Mouse (Mus musculus) kidney, embryonic 14.5 days (tissue): ENCODE data around the gene Grap. TPM values are rescaled to one million over a fixed set of nuclear protein-coding genes. Genes with fewer than 3 reads are reported as not detected.
"Not testable (repeated sequence)": the region's sequence is repeated elsewhere in the genome, so short reads cannot be mapped to it uniquely, and the experiment has no call there.

ENCODE experiments used
- ATAC-seq: fragments of 200-750 bp; cut with Nextera tagmentation; 2 replicates; pipeline ENCODE4 v1.8.0; 2017; ENCODE audit warnings: moderate number of reproducible peaks, mild to moderate bottlenecking, moderate TSS enrichment, moderate library complexity; ENCODE audit not compliant: low FRiP score, low TSS enrichment
- H3K27ac ChIP-seq: fragments of 300-500 bp; sonication (generic); 2 replicates; pipeline ENCODE4 v1.5.1; 2014; ENCODE audit warnings: low read depth, mild to moderate bottlenecking, low read length, moderate library complexity, mixed read lengths
- H3K27me3 ChIP-seq: fragments of 300-500 bp; sonication (generic); 2 replicates; pipeline ENCODE4 v1.6.1; 2014; ENCODE audit warnings: mild to moderate bottlenecking, low read length; ENCODE audit not compliant: control insufficient read depth, insufficient read depth
- H3K36me3 ChIP-seq: fragments of 300-500 bp; sonication (generic); 2 replicates; pipeline ENCODE4 v1.6.1; 2014; ENCODE audit warnings: low read length, mixed read lengths; ENCODE audit not compliant: control insufficient read depth, insufficient read depth
- H3K4me1 ChIP-seq: fragments of 300-500 bp; sonication (generic); 2 replicates; pipeline ENCODE4 v1.6.1; 2014; ENCODE audit warnings: low read length, mixed read lengths; ENCODE audit not compliant: control insufficient read depth, insufficient read depth
- H3K4me2 ChIP-seq: fragments of 300-500 bp; sonication (generic); replicated peaks from 2 replicates; pipeline ENCODE4 v1.6.1; 2014; ENCODE audit warnings: low read depth, mild to moderate bottlenecking, low read length
- H3K4me3 ChIP-seq: fragments of 300-500 bp; sonication (generic); 2 replicates; pipeline ENCODE4 v1.5.1; 2014; ENCODE audit warnings: mild to moderate bottlenecking, low read length
- H3K9ac ChIP-seq: fragments of 300-500 bp; sonication (generic); 2 replicates; pipeline ENCODE4 v1.6.1; 2014; ENCODE audit warnings: low read depth, mild to moderate bottlenecking, low read length, moderate library complexity
- H3K9me3 ChIP-seq: fragments of 300-500 bp; sonication (generic); 2 replicates; pipeline ENCODE4 v1.6.1; 2016; ENCODE audit warnings: low read length; ENCODE audit not compliant: control insufficient read depth
- WGBS: fragments of 180-500 bp; shearing (Covaris S2); extraction: QIAGEN DNeasy Blood & Tissue Kit; methylation state at CpG from one replicate; pipeline ENCODE4 v1.1.7; 2014; 5-methylcytosine and 5-hydroxymethylcytosine counted together
- polyA plus RNA-seq: library from polyadenylated mRNA; unstranded; fragments of >200 nt; fragmentation: Nextera tagmentation; extraction: Ambion mirVana; gene quantifications from 2 replicates; pipeline ENCODE4 v1.2.1, GENCODE M21; 2014

The Grap gene
- polyA plus RNA-seq, 1 experiment from 2014 or later = 8.6 TPM

DNA sequence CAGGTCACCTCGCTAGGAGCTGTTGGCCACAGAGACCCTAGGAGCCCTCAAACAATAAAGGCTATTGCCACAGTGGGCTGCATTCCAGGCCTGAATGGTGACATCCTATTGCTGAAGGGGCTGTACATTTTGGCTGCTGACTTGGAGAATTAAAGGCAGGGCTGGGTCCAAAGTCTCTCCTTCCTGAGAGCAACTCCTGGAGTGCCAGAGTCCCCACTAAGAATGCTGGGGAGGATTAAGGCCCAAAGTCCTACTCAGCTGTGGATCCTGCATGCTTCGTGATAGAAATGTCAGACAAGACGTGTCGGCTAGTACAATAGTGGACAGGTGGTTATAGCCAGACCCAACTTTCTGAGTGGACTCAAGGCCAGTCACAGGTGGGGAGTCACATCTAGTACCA is 16.8 kb upstream of the Grap start:
- H3K36me3 ChIP-seq = not testable (repeated sequence)

DNA sequence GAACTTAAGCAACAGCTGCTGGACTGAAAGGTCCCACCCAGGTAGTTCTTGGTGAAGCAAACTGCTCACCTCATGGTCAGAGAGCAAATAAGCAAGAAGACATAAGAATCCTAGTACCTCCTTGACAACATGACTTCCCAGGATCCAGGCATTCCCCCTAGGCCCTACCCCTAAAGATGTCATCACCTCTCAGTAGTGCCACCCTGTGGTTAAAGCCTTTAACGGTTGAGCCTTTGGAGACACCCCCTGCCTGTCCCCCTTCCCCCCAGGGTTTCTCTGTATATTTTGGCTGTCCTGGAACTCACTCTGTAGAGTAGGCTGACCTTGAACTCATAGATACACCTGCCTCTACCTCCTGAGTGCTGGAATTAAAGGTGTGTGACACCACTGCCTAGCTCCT is 15.7 kb upstream of the Grap start:
- Histone ChIP-seq H3K4me1 (no peaks in the 10 kb centered on the region), H3K9ac (no peak overlapping the region), H3K27ac (no peak overlapping the region), H3K4me2 (no peak overlapping the region), H3K4me3 (no peak overlapping the region), H3K27me3 (no peaks in the 10 kb centered on the region), H3K36me3 (no peaks in the 10 kb centered on the region), H3K9me3 (no peaks in the 10 kb centered on the region)
- no peak for ATAC-seq
- 75% methylated on average over 1 of the region's 1 CpGs for WGBS

More for the DNA sequence above, 16.8 kb upstream of the Grap start:
- ATAC-seq, H3K4me3 ChIP-seq, H3K9ac ChIP-seq, H3K9me3 ChIP-seq, H3K27me3 ChIP-seq, H3K4me2 ChIP-seq, H3K4me1 ChIP-seq, H3K27ac ChIP-seq: not testable (repeated sequence)
- 90% methylated on average over 3 of the region's 4 CpGs for whole genome bisulfite sequencing

DNA sequence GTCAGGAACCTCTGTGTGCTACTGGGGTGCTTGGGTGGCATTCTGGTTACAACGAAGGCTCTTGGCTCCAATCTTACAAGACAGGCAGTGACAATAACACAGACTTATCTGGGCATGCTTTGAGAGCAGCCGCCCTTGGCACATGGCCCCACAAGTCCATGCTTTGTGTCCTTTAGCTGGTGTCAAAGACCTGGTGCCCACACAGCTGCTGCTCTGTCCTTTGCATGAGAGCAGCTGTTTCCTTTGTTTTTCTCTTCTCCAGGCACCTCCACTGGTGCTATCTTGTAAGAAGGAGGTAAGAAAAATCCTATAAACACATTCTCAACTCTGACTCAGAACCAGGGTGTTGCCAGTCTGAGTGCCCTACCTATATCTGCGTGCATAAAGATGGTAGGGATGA is 15.2 kb upstream of the Grap start:
- Histone ChIP-seq H3K4me3 (no peak overlapping the region), H3K4me1 (no peaks in the 10 kb centered on the region), H3K36me3 (no peaks in the 10 kb centered on the region), H3K4me2 (no peak overlapping the region), H3K9me3 (no peaks in the 10 kb centered on the region), H3K9ac (no peak overlapping the region), H3K27ac (no peak overlapping the region), H3K27me3 (no peaks in the 10 kb centered on the region)
- WGBS = 92% methylated on average over 3 of the region's 3 CpGs
- no peak for ATAC-seq

DNA sequence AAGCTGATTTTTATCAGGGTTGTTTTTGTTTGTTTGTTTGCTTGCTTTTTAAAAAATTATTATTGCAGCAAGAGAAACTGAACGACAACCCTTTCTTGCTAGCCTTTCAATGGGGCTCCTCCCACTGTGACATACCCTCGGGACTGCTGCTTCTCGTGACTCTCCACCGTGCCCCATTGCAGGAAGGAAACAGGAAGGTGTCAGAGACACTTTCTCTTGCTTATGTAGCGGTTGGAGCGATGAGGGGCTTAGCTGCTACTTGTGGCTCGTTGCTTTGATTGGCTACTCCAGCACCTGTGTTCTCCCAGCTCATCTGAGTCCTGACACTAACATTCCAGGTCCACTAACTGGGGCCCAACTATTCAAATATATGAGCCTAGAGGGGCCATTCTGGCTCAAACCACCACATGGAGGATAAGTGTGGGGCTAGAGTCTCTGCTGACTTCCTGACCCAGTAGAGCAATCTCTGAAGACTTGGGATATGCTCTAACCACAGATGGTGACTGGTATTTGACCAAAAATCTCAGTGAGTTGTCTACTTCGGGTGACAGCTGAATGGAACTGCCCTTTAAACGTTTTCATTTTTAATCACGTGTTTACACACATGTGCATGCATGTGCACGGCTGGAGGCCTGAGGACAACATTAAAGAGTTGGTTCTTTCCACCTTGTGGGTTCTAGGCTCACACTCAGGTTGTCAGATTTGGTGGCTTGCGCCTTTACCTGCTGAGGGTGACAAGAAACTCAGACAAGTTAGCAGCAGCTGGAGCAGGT is 14.1 kb upstream of the Grap start:
- Histone ChIP-seq H3K27ac (no peak overlapping the region), H3K4me3 (no peak overlapping the region), H3K36me3 (no peaks in the 10 kb centered on the region), H3K9ac (no peak overlapping the region), H3K4me2 (no peak overlapping the region), H3K27me3 (no peaks in the 10 kb centered on the region), H3K9me3 (no peaks in the 10 kb centered on the region), H3K4me1 (no peaks in the 10 kb centered on the region)
- WGBS = 67% methylated on average over 12 of the region's 12 CpGs
- ATAC-seq = no peak

DNA sequence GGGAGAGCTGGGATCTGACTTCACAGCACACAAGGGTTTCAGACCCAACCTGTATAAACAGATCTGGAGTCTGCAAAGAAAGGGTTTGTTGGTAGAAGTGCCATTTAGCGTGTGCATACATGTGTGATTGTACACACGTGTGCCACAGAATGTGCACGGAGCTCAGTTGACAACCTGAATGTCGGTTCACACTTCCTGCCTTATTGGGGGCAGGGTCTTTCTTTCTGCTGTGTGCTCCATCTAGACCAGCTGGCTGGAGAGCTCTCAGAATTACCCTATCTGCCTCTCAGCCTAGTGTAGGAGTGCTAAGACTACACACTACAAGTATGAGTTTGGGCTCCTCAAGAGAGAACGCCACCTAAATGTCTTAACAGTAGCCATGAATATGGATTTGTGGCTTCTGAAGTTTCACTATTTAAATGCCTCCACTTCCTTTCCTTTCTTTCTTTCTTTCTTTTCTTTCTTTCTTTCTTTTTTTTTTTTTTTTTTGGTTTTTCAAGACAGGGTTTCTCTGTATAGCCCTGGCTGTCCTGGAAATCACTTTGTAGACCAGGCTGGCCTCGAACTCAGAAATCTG is 13.4 kb upstream of the Grap start:
- no peak overlapping the region for H3K9ac ChIP-seq
- H3K4me3 ChIP-seq = no peak overlapping the region
- no peaks in the 10 kb centered on the region for H3K36me3 ChIP-seq
- 89% methylated on average over 5 of the region's 6 CpGs for WGBS
- H3K27me3 ChIP-seq = no peaks in the 10 kb centered on the region
- no peak for ATAC-seq
- H3K27ac ChIP-seq = no peak overlapping the region
- H3K9me3 ChIP-seq = no peaks in the 10 kb centered on the region
- no peaks in the 10 kb centered on the region for H3K4me1 ChIP-seq
- H3K4me2 ChIP-seq = no peak overlapping the region

DNA sequence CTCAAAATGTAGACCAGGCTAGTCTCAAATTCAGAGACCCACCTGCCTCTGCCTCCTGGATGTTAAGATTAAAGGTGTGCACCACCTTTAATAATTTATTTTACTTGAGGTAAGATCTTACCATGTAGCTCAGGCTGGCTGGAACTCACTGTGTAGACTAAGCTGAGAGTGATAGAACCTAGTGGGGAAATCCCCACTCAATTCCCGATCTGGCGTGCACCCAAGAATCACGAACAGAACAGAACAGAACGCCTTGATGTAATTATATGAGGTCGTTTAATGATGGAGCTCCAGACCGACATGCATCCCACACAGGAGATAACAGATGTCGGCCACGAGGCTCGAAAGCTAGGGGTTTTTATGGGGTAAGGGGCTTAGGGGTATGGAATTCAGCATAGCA is 12.5 kb upstream of the Grap start:
- H3K4me1 ChIP-seq, H3K27ac ChIP-seq, H3K9me3 ChIP-seq, H3K27me3 ChIP-seq, H3K4me2 ChIP-seq, H3K9ac ChIP-seq, H3K36me3 ChIP-seq, ATAC-seq, H3K4me3 ChIP-seq: not testable (repeated sequence)
- 55% methylated on average over 9 of the region's 9 CpGs for WGBS

DNA sequence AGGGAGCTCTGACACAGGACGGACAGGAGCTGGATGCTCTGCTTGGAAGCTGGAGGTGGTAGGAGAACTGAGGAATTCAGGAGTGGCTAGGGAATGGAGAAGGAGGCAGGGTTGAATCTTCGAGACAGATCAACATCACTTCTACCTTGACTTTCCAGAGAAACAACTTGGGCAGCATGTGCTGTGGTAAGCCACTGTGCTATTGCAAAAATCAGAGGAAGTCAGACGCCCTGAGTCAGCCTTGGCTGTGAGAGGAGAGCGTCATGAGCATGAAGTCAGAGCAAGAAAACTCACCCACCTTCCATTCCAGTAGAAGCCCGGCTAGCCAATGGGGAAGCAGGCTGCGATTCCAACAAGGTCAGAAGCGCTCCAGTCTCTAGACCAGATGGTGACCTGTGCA is 11.0 kb upstream of the Grap start:
- WGBS = 86% methylated on average over 7 of the region's 7 CpGs
- Histone ChIP-seq H3K27me3 (no peaks in the 10 kb centered on the region), H3K9me3 (no peaks in the 10 kb centered on the region), H3K4me3 (no peak overlapping the region), H3K36me3 (no peaks in the 10 kb centered on the region), H3K9ac (no peak overlapping the region), H3K27ac (no peak overlapping the region), H3K4me1 (no peaks in the 10 kb centered on the region), H3K4me2 (no peak overlapping the region)
- ATAC-seq = no peak

DNA sequence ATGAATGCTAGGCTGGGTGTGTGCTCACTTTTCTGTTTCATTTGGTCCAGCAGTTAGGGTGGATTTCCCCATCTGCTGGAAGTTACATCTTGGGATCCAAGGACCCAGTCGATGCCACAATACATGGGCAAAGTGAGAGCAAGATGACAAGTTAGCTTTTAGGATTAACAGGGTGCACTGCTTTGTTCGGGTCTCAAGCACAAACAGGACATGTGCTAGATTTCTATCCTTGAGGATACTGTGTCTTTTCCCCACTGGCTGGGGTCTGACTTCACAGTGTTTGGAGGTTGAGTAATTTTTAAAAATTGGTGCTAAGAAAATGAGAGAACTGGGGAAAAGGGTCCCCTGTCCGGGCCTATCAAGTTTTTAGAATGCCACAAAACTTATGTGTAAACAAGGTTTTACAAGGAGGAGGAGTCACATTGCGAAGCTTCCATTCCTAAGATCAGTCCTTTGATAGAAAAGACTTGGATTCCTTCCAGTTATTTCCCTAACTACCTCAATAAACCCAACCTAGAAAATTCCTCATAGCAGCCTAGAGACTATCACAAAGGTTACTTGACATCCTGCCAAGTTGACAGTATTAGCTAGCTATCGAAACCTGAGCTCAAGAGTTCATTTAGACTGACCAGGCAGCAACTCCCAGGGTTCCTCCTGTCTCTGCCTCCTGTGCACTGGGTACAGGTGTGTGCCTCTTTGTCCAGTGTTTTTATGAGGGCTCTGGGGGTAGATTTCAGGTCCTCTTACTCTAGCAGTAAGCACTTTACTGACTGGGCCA is 9.7 kb upstream of the Grap start:
- Histone ChIP-seq H3K9ac (no peak overlapping the region), H3K27ac (no peak overlapping the region), H3K4me1 (no peaks in the 10 kb centered on the region), H3K4me2 (no peak overlapping the region), H3K36me3 (no peaks in the 10 kb centered on the region), H3K27me3 (no peaks in the 10 kb centered on the region), H3K9me3 (no peaks in the 10 kb centered on the region), H3K4me3 (no peak overlapping the region)
- no peak for ATAC-seq
- WGBS = 77% methylated on average over 5 of the region's 5 CpGs
